Mouse (Mus musculus) mouse embryonic stem cell (cell line): ENCODE data around the gene Bid.
"Not testable (repeated sequence)": the region's sequence is repeated elsewhere in the genome, so short reads cannot be mapped to it uniquely, and the experiment has no call there.

Experiments used
- in situ Hi-C, 2 experiments: fragments of 300-500 bp; cut with MboI; formaldehyde crosslinking; loops; 1 replicate in 1 of 2; 3 replicates in 1 of 2; pipeline ENCODE4 v1.14.3; 2019 to 2020; ENCODE audit warnings: low sequenced_read_pairs in 2 of 2, low pct_unique_long_range_greater_than_20kb in 1 of 2, mixed read lengths in 1 of 2; ENCODE audit not compliant: unreplicated experiment in 1 of 2

Gene Bid

DNA sequence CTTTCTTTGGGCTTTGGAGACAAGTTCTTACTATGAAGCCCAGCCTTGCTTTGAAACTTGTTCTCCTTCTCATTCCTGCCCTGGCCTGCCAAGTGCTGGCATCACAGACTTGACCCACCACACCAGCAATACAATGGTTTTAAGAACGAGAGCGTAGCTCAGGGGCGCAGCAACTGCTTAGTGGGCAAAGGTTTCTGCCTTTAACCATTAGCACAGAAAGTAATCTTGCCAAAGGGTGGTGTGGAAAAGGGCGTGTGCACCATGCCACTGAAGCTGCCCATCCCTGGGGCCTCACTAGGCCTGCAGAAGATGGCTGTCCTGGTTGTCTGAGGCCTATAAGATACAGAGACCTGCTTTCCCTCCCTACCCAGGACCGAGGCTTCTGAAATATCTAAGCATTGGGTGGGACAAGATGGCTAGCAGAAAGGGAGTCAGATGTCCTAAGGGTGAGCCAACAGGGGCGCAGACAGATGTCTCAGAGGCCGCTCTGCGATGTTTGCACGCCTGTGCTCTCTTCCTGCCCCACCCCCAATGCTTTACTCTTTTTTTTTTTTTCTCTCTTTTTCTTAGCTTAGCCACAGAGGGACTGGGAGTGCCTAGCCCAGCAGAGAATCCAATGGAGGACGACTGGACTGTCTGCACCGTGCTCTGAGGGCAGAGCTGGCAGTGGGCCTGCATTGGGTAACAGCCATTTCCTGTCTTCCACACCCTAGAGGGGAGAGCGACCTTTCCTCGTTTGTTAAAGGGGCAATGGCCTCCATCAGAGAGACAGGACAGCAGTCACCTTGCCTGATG is 5.2 kb downstream of the Bid start:
- in situ Hi-C loops: no loop called here

GRCm38 (mm10) chr6:120909501-120909900 is 7.2 kb downstream of the Bid start:
- in situ Hi-C loops: no loop called here

DNA sequence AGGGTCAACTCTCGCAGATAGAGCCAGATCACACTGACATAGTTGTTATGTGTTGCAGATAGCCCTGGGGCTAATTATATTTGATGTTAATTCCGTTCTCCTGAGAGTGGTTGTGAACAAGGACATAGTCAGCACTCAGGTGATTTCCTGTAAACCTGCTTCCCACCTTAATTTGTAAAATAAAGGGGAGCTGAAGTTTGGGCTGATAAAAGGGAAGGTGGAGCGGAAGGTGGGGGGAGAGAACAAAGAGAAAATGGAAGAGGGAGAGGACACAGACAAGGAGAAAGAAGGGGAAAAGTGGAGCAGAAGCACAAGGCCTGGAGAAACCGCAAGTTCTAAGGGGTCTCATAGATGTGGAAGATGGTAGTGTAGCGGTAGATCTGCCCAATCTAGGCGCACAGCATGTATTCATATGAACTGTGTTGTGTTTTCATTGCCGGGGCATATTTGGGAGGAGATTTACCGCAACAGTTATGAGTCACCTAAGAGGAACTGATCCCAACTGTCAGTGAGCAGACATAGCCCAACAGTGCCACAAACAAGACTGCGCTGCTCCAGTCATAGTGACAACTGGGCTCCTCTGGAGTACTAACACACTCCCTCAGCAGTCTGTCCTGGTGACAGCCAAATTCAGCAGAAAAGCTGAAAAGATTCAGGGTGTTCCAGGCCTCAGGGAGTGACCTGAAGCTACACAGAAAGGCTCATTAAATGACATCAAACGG is 8.6 kb downstream of the Bid start:
- in situ Hi-C loops: not testable (repeated sequence)

GRCm38 (mm10) chr6:120906521-120906920 is 10.1 kb downstream of the Bid start:
- in situ Hi-C loops: no loop called here

- in situ Hi-C loops: no loop called here
Observed at GRCm38 (mm10) chr6:120905111-120905510, 11.5 kb downstream of the Bid start.

GRCm38 (mm10) chr6:120903961-120904360 is 12.7 kb downstream of the Bid start:
- in situ Hi-C loops: no loop called here

DNA sequence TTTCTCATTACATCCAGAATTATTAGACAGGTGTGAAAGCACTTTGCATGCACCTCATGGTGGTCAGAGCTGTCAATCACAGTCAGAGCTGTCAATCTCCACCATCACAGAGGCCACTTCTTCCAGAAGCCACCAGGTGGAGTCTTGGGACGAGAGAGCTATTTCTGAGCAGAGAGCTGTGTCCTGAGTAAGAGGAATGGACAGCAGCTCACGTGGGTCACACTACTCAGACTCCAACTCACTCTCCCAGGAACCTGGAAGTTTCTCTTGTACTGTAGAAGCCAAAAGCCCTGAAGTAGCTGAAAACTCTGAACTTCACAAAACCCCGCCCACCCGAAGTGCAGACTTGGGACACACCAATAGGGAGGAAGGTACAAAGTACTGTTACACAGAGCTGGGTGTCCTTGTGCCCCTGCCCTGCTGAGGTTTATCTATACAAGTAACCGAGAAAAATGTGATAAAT is 13.2 kb downstream of the Bid start:
- in situ Hi-C loops: no loop called here

- in situ Hi-C loops: no loop called here
Observed at GRCm38 (mm10) chr6:120901776-120902645, 14.6 kb downstream of the Bid start.

DNA sequence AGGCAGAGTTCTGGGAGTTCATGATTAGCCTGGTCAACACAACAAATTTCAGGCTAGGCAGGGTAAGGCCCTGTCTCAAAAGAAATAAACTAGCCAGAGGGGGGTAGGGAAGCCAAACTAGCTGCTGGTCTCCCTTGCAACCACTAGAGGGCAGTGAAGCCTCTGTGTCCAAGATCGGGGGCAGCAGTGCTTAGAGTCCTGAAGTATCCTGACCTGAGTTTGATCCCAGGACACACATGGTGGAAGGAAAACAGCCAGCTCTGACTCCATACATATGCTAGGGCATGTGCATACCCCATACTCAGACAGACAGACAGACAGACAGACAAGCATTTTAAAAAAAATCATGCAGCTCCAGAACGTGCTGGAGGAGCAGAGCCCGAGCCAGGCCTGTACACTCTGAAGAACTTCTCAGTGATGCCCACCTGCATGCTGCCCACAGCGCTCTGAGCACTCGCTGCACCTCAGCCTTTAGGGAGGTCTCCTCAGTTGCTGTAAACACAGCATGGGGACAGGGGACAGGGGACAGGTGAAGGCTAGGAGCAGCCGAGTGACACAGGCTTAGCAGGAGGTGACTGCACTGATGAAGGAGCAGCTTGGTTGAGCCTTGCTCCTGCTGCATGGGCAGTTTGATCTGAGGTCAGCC is 18.3 kb downstream of the Bid start:
- in situ Hi-C loops: no loop called here

DNA sequence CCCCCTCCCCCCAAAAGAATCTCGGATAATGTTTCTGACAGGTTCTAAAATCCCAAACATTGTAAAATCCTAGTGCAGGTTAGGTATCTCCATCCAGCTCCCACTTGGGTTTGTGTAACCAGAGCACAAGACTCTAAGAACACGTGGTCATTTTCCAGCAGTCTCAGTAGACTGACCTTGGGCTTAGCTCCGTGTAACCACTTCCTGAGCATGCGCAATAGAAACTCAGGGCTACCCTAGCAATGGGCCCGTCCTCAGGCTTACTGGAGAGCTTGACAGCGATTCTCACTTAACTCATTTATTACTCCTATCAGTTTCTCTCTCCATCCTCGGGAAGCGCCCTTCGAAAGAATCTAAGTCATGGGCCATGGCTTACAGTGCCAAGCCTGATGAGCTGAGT is 22.1 kb downstream of the Bid start:
- in situ Hi-C loops: no loop called here

GRCm38 (mm10) chr6:120894089-120894488 is 22.6 kb downstream of the Bid start:
- in situ Hi-C loops: no loop called here

DNA sequence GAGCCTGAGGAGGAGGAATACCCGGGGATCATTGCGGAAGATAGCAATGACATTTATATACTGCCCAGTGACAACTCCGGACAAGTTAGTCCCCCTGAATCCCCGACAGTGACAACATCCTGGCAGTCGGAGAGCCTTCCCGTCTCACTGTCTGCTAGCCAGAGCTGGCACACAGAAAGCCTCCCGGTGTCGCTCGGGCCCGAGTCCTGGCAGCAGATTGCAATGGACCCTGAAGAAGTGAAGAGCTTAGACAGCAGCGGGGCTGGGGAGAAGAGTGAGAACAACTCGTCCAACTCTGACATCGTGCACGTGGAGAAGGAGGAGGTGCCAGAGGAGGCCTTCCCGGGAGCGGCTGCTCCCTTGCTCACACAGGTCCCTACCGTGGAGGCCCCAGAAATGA is 30.0 kb downstream of the Bid start:
- in situ Hi-C loops: no loop called here

- in situ Hi-C loops: no loop called here
Observed at GRCm38 (mm10) chr6:120884436-120884835, 32.2 kb downstream of the Bid start.

GRCm38 (mm10) chr6:120879046-120879445 is 37.6 kb downstream of the Bid start:
- in situ Hi-C loops: no loop called here

GRCm38 (mm10) chr6:120873874-120874273 is 42.8 kb downstream of the Bid start:
- in situ Hi-C loops: no loop called here

GRCm38 (mm10) chr6:120871286-120871685 is 45.4 kb downstream of the Bid start:
- in situ Hi-C loops: no loop called here

DNA sequence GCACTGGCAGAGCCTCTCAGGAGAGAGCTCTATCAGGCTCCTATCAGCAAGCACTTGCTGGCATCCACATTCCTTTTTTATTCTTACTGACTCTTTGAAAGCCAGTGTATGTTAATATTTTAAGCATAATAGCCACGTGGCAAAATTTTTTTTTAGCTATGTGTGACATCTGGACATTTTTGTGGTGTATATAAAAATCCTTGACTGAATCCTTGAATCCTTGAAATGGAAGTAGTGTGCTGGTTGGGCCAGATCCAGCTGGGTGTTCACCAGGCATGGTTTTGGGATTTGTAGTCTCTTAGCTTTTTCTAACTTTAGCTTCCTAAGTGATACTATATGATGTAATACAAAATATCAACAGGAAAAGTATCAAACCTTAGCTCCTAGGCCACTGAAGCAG is 47.8 kb downstream of the Bid start:
- in situ Hi-C loops: no loop called here

GRCm38 (mm10) chr6:120866051-120866814 is 50.4 kb downstream of the Bid start:
- in situ Hi-C loops: no loop called here
